ENCODE assay signal across 8 mouse cellular contexts in the genomic region with DNA sequence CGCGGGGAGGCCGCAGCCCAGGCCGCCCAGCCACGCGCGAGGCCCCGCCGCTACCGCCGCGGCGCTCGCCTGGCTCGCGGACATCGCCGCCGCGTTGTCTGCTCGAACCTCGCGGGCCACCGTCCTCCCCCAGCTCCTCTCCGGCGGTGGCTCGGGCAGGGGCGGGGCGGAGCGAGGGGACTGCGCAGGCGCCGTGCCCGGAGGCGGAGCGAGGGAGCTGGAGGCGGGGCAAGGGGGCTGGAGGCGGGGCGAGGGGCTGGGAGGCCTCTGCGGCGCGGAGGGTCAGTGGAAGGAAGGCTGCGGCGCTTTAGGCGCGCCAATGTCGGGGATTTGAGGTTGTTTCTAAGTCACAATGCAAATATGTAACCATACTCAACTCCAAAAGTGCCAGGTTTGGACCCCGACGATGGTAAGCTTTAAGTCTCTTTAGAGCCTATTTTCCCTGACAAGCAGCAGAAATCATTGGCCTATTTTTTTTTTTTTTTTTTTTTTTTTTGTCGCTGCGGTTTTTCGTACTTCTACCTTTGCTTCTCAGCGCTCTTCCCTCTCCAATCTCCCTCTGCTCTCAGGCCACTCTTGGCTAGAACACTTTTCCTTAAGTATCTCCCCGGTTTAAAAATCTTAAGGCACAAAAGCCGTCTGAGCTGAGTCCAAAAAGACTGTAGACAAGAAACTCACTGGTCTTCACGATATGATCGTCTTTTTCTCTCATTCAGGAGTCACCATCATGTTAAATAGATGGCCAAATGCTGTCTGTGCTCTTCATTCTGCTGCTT. TPM values are rescaled to one million over a fixed set of nuclear protein-coding genes. Genes with fewer than 3 reads are reported as not detected.
DNase-seq lines count a peak whose midpoint lies in the region; ATAC-seq and TF ChIP-seq lines count a peak whose summit lies in the region.

Gene Arl5a, minus strand, starts transcription at position 155 of the 776 bp plus-strand sequence.

- ATAC-seq in frontal cortex, adult (ENCODE audit: low TSS enrichment) = peak; percentile 85
- peak; percentile 96 for ATAC-seq in lung, postnatal 0 days

- H3K27ac ChIP-seq in MEL (ENCODE audit: control insufficient read depth, low read depth, low read length) = peak within 1 kb of the TSS; percentile 23; the same call in 1 of the 2 replicates
- H3K27ac ChIP-seq in hindbrain, embryonic 10.5 days = peak within 1 kb of the TSS; percentile 99
- peak within 1 kb of the TSS; percentile 90 for H3K27ac ChIP-seq in lung, postnatal 0 days (ENCODE audit: low read length)

- H3K9me3 ChIP-seq in MEL (replicated peaks; ENCODE audit: insufficient read depth, low read length) = no peaks in the 10 kb centered on the region
- H3K9me3 ChIP-seq in hindbrain, embryonic 10.5 days = no peaks in the 10 kb centered on the region
- H3K9me3 ChIP-seq in lung, postnatal 0 days (ENCODE audit: low read length) = no peaks in the 10 kb centered on the region

- H3K36me3 ChIP-seq in MEL (ENCODE audit: control insufficient read depth in 1 of 2, insufficient read depth in 2 of 2, low read length in 2 of 2) = peaks cover 0 to 9% of the 10 kb centered on the region in 2 experiments; a peak in 2 of 4 replicates
- H3K36me3 ChIP-seq in hindbrain, embryonic 10.5 days = no peaks in the 10 kb centered on the region
- H3K36me3 ChIP-seq in lung, postnatal 0 days (ENCODE audit: insufficient read depth, low read length) = no peaks in the 10 kb centered on the region

- no peak for TF ChIP-seq CTCF in MEL (IDR thresholded peaks at IDR 0.05 in 2 of 3, conservative IDR thresholded peaks at IDR 0.05 in 1 of 3; ENCODE audit: control insufficient read depth in 1 of 3, insufficient read depth in 1 of 3, low read depth in 2 of 3, low read length in 3 of 3, poor library complexity in 1 of 3, severe bottlenecking in 1 of 3)
- no peak for TF ChIP-seq CTCF in lung, postnatal 0 days (IDR thresholded peaks at IDR 0.05)

- WGBS in hindbrain, embryonic 10.5 days = 1% methylated on average over 57 of the region's 57 CpGs
- WGBS in lung, postnatal 0 days = 1% methylated on average over 48 of the region's 57 CpGs

- H3K4me2 ChIP-seq in lung, postnatal 0 days (replicated peaks; ENCODE audit: low read depth, low read length) = peak within 1 kb of the TSS; percentile 61

- peaks cover 0 to 8% of the 10 kb centered on the region in 2 experiments; a peak in 3 of 4 replicates for H3K4me1 ChIP-seq in MEL (ENCODE audit: control insufficient read depth in 1 of 2, insufficient read depth in 2 of 2, low read length in 2 of 2)
- H3K4me1 ChIP-seq in hindbrain, embryonic 10.5 days (replicated peaks) = peaks cover 29% of the 10 kb centered on the region
- peaks cover 16% of the 10 kb centered on the region; the same call in 1 of the 2 replicates for H3K4me1 ChIP-seq in lung, postnatal 0 days (ENCODE audit: insufficient read depth, low read depth, low read length)

- TF ChIP-seq POLR2A in MEL (IDR thresholded peaks at IDR 0.05; ENCODE audit: control insufficient read depth in 1 of 2, insufficient read depth in 1 of 2, low read depth in 1 of 2, low read length in 2 of 2, poor library complexity in 1 of 2) = peak; percentile 59 to 71; a peak in 3 of 4 replicates

- peak within 1 kb of the TSS; percentile 96 to 98 for H3K4me3 ChIP-seq in MEL (ENCODE audit: control insufficient read depth in 1 of 2, insufficient read depth in 1 of 2, low read depth in 2 of 2, low read length in 2 of 2)
- peak within 1 kb of the TSS; percentile 96 for H3K4me3 ChIP-seq in hindbrain, embryonic 10.5 days
- peak within 1 kb of the TSS; percentile 96 for H3K4me3 ChIP-seq in lung, postnatal 0 days (ENCODE audit: low read depth, low read length)

- peak within 1 kb of the TSS; percentile 82 for H3K9ac ChIP-seq in MEL (ENCODE audit: control insufficient read depth, low read depth, low read length, poor library complexity, severe bottlenecking)
- peak within 1 kb of the TSS; percentile 89 for H3K9ac ChIP-seq in lung, postnatal 0 days (replicated peaks; ENCODE audit: low read depth)

- DNase-seq in MEL (ENCODE audit: low read depth, low spot score) = peak; percentile 87
- peak; percentile 97 for DNase-seq in cerebellum, adult 8-10 months
- peak; percentile 96 for DNase-seq in hindbrain, embryonic 10.5 days (ENCODE audit: low spot score)
- DNase-seq in layer of hippocampus, adult 9-11 months = peak; percentile 91
- DNase-seq in lung, postnatal 0 days (ENCODE audit: low spot score) = peak; percentile 95
- DNase-seq in ovary, postnatal 14 days (ENCODE audit: low spot score) = peak; percentile 98
- peak; percentile 97 for DNase-seq in thymus, postnatal 14 days

- H3K79me2 ChIP-seq in MEL (ENCODE audit: control insufficient read depth, insufficient read depth, low read length, poor library complexity) = peaks cover 43% of the 10 kb centered on the region

- TF ChIP-seq RAD21 in MEL (IDR thresholded peaks at IDR 0.05; ENCODE audit: low read depth, low read length) = no peak

- TF ChIP-seq EP300 in MEL (IDR thresholded peaks at IDR 0.05; ENCODE audit: low read depth in 1 of 2, low read length in 2 of 2) = no peak
- no peak for TF ChIP-seq EP300 in lung, postnatal 0 days (IDR thresholded peaks at IDR 0.05)

- H3K27me3 ChIP-seq in MEL (ENCODE audit: control insufficient read depth in 1 of 2, insufficient read depth in 2 of 2, low read length in 2 of 2) = peaks cover 0 to 4% of the 10 kb centered on the region in 2 experiments; a peak in 2 of 4 replicates
- no peaks in the 10 kb centered on the region for H3K27me3 ChIP-seq in hindbrain, embryonic 10.5 days (ENCODE audit: insufficient read depth, poor library complexity, severe bottlenecking)
- no peaks in the 10 kb centered on the region for H3K27me3 ChIP-seq in lung, postnatal 0 days (replicated peaks; ENCODE audit: insufficient read depth, low read length)

TF ChIP-seq in MEL, 35 proteins besides CTCF, POLR2A, EP300 and RAD21:
- TF ChIP-seq TAL1 (IDR thresholded peaks at IDR 0.05; ENCODE audit: low read length) (no peak), NELFE (IDR thresholded peaks at IDR 0.05; ENCODE audit: low read depth, low read length) (peak; percentile 40; the same call in 1 of the 2 replicates), ELF1 (IDR thresholded peaks at IDR 0.05; ENCODE audit: low read depth, low read length) (no peak), ZNF384 (IDR thresholded peaks at IDR 0.05; ENCODE audit: low read depth, low read length) (peak; percentile 97), HCFC1 (IDR thresholded peaks at IDR 0.05; ENCODE audit: low read depth, low read length) (peak; percentile 71), JUND (IDR thresholded peaks at IDR 0.05; ENCODE audit: low read depth, low read length) (no peak), TBP (IDR thresholded peaks at IDR 0.05; ENCODE audit: low read depth, low read length) (0 out of 2 replicates have a peak, but pooled peaks have one; percentile 8), ZKSCAN1 (IDR thresholded peaks at IDR 0.05; ENCODE audit: low read depth, low read length) (peak; percentile 40; the same call in 1 of the 2 replicates), NRF1 (IDR thresholded peaks at IDR 0.05; ENCODE audit: insufficient read depth, low read depth, low read length, poor library complexity, severe bottlenecking) (peak; percentile 80)

RNA-seq across cellular contexts. Expression of gene Arl5a, which starts in this region (rescaled TPM):
- total RNA-seq in MEL (2012; rRNA removed) = 12.7 and 14.7 TPM in 2 replicates
- 10 to 100 TPM; 14.4 to 36.8 TPM for polyA plus RNA-seq in MEL (2012; ENCODE audit: insufficient read depth in 1 of 2, insufficient read length in 2 of 2, low read depth in 1 of 2, low replicate concordance in 2 of 2, missing spikeins in 1 of 2)
- polyA plus RNA-seq in hindbrain, embryonic 10.5 days (2016; fragmentation: Nextera tagmentation; extraction: Ambion mirVana) = 36.4 and 48.1 TPM in 2 replicates
- 22.0 and 23.4 TPM in 2 replicates for polyA plus RNA-seq in lung, postnatal 0 days (2015; fragmentation: Nextera tagmentation; extraction: Ambion mirVana)

Comparison
In these comparisons a context has a peak if more than half of its experiments do, and no peak if none do; other contexts are left out.
1. Peak in every context shown above with its lines: DNase-seq, ATAC-seq, H3K4me3 ChIP-seq and H3K27ac ChIP-seq.
2. H3K27ac ChIP-seq: peak in every context shown above with its lines; median percentile 99 in hindbrain, embryonic 10.5 days; 90 in lung, postnatal 0 days; 23 in MEL.